Mouse (Mus musculus) liver, embryonic 16.5 days (tissue): ENCODE data around the gene Rab3ip. TPM values are rescaled to one million over a fixed set of nuclear protein-coding genes. Genes with fewer than 3 reads are reported as not detected.
A peak's percentile ranks its signal among the peaks of the same experiment; 100 is the strongest.

Experiments used
- ATAC-seq: fragments of 200-750 bp; cut with Nextera tagmentation; 2 replicates; pipeline ENCODE4 v1.8.0; 2017; ENCODE audit warnings: low read depth, mild to moderate bottlenecking, moderate number of reproducible peaks, moderate library complexity
- H3K27ac ChIP-seq: fragments of 300-500 bp; sonication (generic); 2 replicates; pipeline ENCODE4 v1.5.1; 2014; ENCODE audit warnings: mild to moderate bottlenecking, low read length
- H3K27me3 ChIP-seq: fragments of 300-500 bp; sonication (generic); 2 replicates; pipeline ENCODE4 v1.6.1; 2014; ENCODE audit warnings: low read depth, low read length, mixed read lengths; ENCODE audit not compliant: control insufficient read depth, insufficient read depth
- H3K36me3 ChIP-seq: fragments of 300-500 bp; sonication (generic); 2 replicates; pipeline ENCODE4 v1.6.1; 2014; ENCODE audit warnings: mild to moderate bottlenecking; ENCODE audit not compliant: control insufficient read depth, insufficient read depth
- H3K4me1 ChIP-seq: fragments of 300-500 bp; sonication (generic); 2 replicates; pipeline ENCODE4 v1.6.1; 2014; ENCODE audit warnings: low read depth, low read length, mixed read lengths; ENCODE audit not compliant: control insufficient read depth
- H3K4me2 ChIP-seq: fragments of 300-500 bp; sonication (generic); 2 replicates; pipeline ENCODE4 v1.6.1; 2014; ENCODE audit warnings: low read depth, low read length, mixed read lengths
- H3K4me3 ChIP-seq: fragments of 300-500 bp; sonication (generic); 2 replicates; pipeline ENCODE4 v1.5.1; 2014; ENCODE audit warnings: low read depth, mild to moderate bottlenecking, low read length
- H3K9ac ChIP-seq: fragments of 300-500 bp; sonication (generic); 2 replicates; pipeline ENCODE4 v1.6.1; 2014; ENCODE audit warnings: low read depth, low read length
- H3K9me3 ChIP-seq: fragments of 300-500 bp; sonication (generic); replicated peaks from 2 replicates; pipeline ENCODE4 v1.6.1; 2016; ENCODE audit warnings: low read length; ENCODE audit not compliant: control insufficient read depth
- whole genome bisulfite sequencing: fragments of 180-500 bp; shearing (Covaris S2); extraction: QIAGEN DNeasy Blood & Tissue Kit; methylation state at CpG from one replicate; pipeline ENCODE4 v1.1.7; 2014; ENCODE audit not compliant: insufficient replicate concordance; 5-methylcytosine and 5-hydroxymethylcytosine counted together
- polyA plus RNA-seq: library from polyadenylated mRNA; unstranded; fragments of >200 nt; fragmentation: Nextera tagmentation; extraction: Ambion mirVana; gene quantifications from 2 replicates; pipeline ENCODE4 v1.2.1, GENCODE M21; 2015

The Rab3ip gene
- 11.1 and 13.3 TPM in 2 replicates for polyA plus RNA-seq

DNA sequence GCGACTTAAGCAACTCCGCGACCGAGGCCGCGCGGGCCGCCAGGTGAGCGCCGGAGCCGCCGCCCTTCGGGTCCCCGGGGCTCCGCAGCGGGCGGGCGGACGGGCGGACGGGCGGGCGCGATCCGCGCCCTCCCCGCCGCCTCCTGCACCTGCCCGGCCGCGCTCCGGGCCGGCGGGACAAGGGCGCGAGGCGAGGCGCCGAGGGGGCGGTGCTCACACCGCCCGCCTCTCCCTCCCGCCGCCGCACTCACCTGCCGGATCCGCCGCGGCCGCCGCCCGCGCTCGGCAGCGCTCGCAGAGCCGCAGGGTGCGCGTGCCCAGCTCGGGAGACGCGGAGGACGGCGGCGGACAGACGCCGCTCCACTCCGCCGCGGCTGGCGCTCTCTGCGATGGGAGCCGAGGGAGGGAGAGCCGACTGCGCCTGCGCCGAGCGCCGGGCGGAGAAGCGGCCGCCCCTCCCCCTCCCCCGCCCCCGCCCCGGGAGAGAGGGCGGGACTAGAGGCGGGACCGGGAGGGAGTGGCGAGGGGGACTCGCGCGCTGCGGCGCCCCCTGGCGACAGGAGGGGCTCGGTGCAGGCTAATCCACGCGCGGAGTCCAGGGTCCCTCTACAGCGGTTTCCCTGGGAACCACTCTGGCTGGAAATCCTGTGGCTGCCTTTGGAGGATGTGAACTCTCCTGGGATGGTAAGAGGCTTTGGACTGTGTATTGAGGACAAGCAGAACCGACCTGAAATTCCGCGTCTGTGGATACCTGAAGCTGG, at the start of gene Rab3ip:
Gene Rab3ip, minus strand, starts transcription at position 761 of the 761 bp plus-strand sequence.
- under 1% methylated on average over 65 of the region's 103 CpGs for WGBS
- peak; percentile 90 for ATAC-seq

DNA sequence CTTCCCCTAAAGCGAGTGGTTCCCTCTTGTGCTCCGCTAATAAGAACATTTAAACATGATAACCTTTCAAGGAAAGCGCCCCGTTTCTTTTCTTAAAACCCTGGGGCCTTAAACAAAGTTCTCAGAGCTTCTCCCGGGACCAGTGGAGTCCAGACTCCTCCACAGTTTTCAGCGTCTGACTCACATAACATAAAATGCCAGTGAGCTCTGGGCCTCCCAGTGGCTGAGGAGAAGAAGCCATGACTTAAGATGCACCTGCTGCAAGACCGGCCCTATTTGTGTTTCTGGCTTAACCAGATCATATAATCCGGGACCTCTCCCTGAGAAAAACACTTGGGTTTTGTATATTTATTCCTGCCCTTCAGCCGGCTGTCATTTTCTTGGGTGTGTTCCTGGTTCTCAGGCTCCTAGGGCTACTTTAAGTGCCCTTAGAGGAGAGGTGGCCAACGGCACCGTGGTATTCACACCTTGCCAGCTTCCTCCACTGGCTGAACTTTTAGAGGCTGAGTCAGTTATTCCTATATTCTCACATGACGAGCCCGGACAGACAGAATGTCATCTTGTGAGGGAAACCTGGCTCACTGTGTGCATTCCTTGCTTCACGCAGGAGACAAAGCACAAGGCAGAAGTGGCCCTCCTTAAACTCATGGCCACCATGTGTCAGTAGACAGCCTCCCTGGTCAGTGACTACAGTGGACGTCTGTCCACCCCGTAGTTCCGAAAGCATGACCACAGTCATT, 48.3 kb upstream of the Rab3ip start:
- H3K4me2 ChIP-seq, result no peak overlapping the region
- no peak overlapping the region for H3K4me3 ChIP-seq
- ATAC-seq, result no peak
- H3K9me3 ChIP-seq, result no peaks in the 10 kb centered on the region
- no peaks in the 10 kb centered on the region for H3K27me3 ChIP-seq
- no peak overlapping the region for H3K27ac ChIP-seq
- no peaks in the 10 kb centered on the region for H3K4me1 ChIP-seq
- WGBS, result 70% methylated on average over 17 of the region's 17 CpGs
- H3K36me3 ChIP-seq, result no peaks in the 10 kb centered on the region
- H3K9ac ChIP-seq, result no peak overlapping the region

More for the DNA sequence above, at the start of gene Rab3ip:
- peak within 1 kb of the TSS; percentile 85 for H3K9ac ChIP-seq
- H3K4me2 ChIP-seq, result peak within 1 kb of the TSS; percentile 99
- peak within 1 kb of the TSS; percentile 85 for H3K4me3 ChIP-seq
- peaks cover 11% of the 10 kb centered on the region for H3K4me1 ChIP-seq
- peak within 1 kb of the TSS; percentile 92 for H3K27ac ChIP-seq
- H3K36me3 ChIP-seq, result no peaks in the 10 kb centered on the region
- no peaks in the 10 kb centered on the region for H3K27me3 ChIP-seq
- H3K9me3 ChIP-seq, result no peaks in the 10 kb centered on the region

DNA sequence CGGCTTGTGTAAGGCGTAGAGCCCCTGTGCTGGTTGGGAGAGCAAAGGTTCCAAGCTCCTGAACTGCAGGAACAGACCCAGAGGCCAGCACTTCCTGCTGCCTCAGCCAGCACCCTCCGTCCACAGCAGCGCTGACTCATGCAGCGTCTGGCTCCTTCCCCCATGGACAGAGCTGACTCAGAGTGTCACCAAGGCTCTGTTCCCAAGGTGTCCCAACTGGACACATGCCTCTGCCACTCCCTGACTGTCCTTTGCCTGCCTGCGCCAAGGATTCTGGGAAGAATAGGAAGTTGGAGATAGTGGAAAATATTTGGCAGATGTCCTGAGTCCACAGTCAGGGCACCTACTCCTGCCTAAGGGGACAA, 45.6 kb upstream of the Rab3ip start:
- H3K27ac ChIP-seq, result no peak overlapping the region
- no peaks in the 10 kb centered on the region for H3K9me3 ChIP-seq
- no peak overlapping the region for H3K9ac ChIP-seq
- H3K27me3 ChIP-seq, result no peaks in the 10 kb centered on the region
- H3K4me3 ChIP-seq, result no peak overlapping the region
- H3K4me2 ChIP-seq, result no peak overlapping the region
- 17% methylated on average over 6 of the region's 6 CpGs for WGBS
- no peak for ATAC-seq
- no peaks in the 10 kb centered on the region for H3K36me3 ChIP-seq
- H3K4me1 ChIP-seq, result no peaks in the 10 kb centered on the region

DNA sequence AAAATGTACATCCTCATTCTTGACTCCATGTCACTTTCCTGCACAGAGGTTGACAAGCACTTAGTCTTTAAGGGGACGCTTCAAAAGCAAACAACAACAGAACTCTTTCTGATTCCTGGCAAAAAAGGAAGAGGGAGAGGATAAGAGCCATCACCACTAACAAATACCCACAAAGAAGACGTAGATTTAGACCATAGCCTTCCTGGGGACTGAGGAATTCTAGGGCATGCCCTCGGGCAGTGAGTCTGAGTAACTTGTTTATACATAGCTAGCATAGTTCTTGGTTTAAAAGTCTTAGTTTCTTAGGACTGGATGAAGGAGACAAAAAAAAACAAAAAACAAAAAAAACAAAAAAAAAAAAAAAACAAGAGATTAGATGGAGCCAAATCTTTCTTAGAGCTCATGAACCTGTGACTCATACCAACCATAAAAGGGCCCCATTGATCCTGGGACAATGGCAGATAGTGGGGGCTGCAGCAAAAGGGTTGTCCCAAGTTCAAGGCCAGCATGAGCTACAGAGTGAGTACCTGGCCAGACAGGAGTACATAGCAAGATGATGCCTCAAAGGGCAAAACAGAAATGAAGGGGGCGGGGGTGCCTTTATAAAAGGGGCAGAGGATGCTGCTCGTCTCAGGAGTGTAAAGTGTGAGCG, 45.1 kb upstream of the Rab3ip start:
- H3K9ac ChIP-seq, result no peak overlapping the region
- no peak overlapping the region for H3K4me2 ChIP-seq
- no peak overlapping the region for H3K27ac ChIP-seq
- H3K4me3 ChIP-seq, result no peak overlapping the region
- no peaks in the 10 kb centered on the region for H3K9me3 ChIP-seq
- WGBS, result 36% methylated on average over 6 of the region's 6 CpGs
- H3K4me1 ChIP-seq, result no peaks in the 10 kb centered on the region
- ATAC-seq, result no peak
- no peaks in the 10 kb centered on the region for H3K36me3 ChIP-seq
- no peaks in the 10 kb centered on the region for H3K27me3 ChIP-seq

DNA sequence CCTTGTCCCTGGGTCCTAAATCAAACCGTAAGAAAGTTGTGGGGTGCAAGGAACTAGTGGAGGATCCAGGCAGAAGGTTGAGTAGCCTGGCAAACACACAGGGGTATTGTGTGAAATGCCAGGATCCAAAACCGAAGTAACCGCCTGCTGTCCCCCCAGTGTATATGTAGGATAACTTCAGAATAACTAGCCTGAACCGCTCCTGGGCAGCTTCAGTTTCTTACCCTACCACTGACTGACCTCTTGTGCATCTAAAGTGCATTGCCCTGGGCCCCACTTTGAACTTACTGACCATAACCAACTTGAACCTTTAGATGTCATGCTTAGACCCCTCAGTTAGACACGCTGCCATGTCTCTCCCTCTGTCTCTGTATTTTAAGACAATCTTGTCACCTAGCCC, 44.6 kb upstream of the Rab3ip start:
- Histone ChIP-seq H3K4me1 (no peaks in the 10 kb centered on the region), H3K4me3 (no peak overlapping the region), H3K27ac (no peak overlapping the region), H3K9ac (no peak overlapping the region), H3K27me3 (no peaks in the 10 kb centered on the region), H3K4me2 (no peak overlapping the region), H3K36me3 (no peaks in the 10 kb centered on the region), H3K9me3 (no peaks in the 10 kb centered on the region)
- WGBS, result 59% methylated on average over 5 of the region's 5 CpGs
- ATAC-seq, result no peak

DNA sequence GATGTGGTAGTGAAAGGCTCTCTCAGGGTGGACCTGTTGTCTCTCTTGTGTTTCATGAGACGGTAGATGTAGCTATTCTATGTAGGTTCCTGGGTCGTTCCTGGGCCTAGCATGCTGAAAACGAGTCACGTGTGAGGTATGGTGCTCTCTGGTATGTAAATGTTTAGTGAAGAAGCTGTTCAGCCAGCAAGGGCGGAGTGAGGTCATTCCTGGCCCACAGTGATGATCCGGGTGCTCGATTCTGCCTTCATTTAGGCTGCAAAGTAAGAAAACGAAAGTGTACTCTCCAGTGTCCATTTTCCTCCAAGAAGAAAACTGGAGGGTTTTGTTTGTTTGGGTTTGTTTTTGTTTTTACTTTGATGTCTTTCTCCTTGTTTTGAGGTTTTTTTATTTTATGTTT, 43.4 kb upstream of the Rab3ip start:
- Histone ChIP-seq H3K4me2 (no peak overlapping the region), H3K9me3 (no peaks in the 10 kb centered on the region), H3K27me3 (no peaks in the 10 kb centered on the region), H3K36me3 (no peaks in the 10 kb centered on the region), H3K9ac (no peak overlapping the region), H3K27ac (no peak overlapping the region), H3K4me3 (no peak overlapping the region), H3K4me1 (no peaks in the 10 kb centered on the region)
- WGBS, result 66% methylated on average over 8 of the region's 8 CpGs
- no peak for ATAC-seq

DNA sequence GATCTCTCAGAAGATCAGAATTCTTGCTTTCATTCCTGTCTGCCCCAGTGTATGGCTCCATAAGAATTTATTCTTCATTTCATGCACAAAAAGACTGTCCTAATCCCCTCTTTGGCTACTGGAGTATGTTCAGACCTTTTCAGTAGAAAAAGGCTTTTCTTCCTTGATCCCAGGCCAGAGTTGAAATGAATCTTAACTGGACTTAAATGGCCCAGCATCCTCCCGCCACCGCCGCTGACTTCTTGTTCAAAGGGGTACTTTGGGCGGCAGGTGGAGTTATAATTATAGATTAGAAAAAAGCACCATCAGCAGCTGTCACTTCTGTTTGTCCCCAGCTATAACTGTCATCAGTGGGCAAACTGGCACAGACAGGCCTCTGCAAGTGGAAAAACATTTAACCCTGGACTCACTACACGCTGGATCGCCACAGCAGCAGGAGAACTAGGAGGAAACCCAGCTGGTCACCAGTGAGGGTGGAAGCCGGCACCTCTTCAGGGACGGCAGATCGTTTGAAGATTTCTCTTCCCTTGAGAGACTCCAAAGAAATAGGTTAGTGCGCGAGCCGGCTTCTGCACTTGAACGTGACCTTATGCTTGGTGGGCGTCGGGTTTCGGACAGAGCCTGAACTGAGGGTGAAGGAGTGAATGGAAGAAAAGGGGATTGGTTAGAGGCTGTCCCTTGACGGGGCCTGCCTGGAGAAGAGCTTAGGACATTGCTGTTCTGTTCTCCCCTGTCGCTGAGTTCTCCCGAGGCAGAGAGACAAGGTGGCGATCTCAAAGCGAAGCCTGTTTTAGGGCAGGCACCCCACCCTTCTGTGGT, 35.9 kb upstream of the Rab3ip start, which contains the start of gene Best3:
Gene Best3, plus strand, starts transcription at position 51 of the 819 bp plus-strand sequence.
- Histone ChIP-seq H3K4me2 (no peak within 1 kb of the TSS), H3K36me3 (no peaks in the 10 kb centered on the region), H3K27me3 (no peaks in the 10 kb centered on the region), H3K4me3 (no peak within 1 kb of the TSS), H3K9me3 (no peaks in the 10 kb centered on the region), H3K4me1 (no peaks in the 10 kb centered on the region), H3K27ac (no peak within 1 kb of the TSS), H3K9ac (no peak within 1 kb of the TSS)
- WGBS, result 62% methylated on average over 21 of the region's 21 CpGs
- no peak for ATAC-seq

DNA sequence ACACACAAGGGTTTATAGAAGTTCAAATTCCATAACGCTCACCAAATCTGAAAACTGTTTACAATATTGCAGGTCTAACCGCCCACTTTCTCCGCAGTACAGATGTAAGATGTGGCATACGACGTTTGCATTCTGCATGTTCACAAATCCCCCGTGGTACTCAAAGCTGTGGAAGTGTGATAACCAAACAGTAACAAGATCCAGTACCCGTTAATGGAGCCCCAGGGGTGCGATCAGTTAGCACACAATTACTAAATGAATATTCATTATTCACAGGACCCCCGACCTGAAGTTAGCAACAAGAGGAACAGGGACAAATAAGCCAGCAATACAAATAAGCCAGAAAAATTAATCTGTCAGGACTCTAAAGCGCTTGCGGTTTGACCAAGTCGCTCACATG, 34.3 kb upstream of the Rab3ip start:
- Histone ChIP-seq H3K36me3 (no peaks in the 10 kb centered on the region), H3K27ac (no peak overlapping the region), H3K4me2 (no peak overlapping the region), H3K4me1 (no peaks in the 10 kb centered on the region), H3K9ac (no peak overlapping the region), H3K4me3 (no peak overlapping the region), H3K9me3 (no peaks in the 10 kb centered on the region), H3K27me3 (no peaks in the 10 kb centered on the region)
- ATAC-seq, result no peak
- 58% methylated on average over 12 of the region's 12 CpGs for WGBS
